ENCODE assay signal across 23 mouse cellular contexts in the genomic region with DNA sequence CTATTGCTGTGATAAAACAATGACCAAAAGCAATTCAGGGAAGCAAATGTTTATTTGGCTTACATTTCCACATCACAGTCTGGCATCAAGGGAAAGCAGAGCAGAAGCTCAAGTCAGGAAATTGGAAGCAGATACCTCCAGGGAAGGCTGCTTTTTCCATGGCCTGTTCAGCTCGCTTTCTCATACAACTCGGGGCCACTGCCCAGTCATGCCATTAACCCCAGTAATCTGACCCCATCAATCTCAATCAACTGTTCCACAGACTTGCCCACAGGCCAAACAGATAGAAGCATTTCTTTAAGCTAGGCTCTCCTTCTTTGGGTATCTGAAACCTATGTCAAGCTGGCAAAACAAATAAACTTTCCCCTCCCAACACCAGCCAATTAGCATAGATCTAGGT. TPM values are rescaled to one million over a fixed set of nuclear protein-coding genes. Genes with fewer than 3 reads are reported as not detected.
DNase-seq lines count a peak whose midpoint lies in the region; ATAC-seq and TF ChIP-seq lines count a peak whose summit lies in the region.
"Had no signal": no experiment of that assay in that cellular context is flagged by ENCODE, and none has a peak within 500 bp of the region (broad histone marks: within the 10 kb centered on the region; RNA-seq: fewer than 3 reads in every experiment).

No protein-coding gene starts in this region.

- no peaks in the 10 kb centered on the region for H3K36me3 ChIP-seq in kidney, embryonic 15.5 days
- no peaks in the 10 kb centered on the region for H3K36me3 ChIP-seq in kidney, adult 2 months (ENCODE audit: control insufficient read depth, insufficient read depth, low read length)
- no peaks in the 10 kb centered on the region for H3K36me3 ChIP-seq in embryonic facial prominence, embryonic 11.5 days (replicated peaks; ENCODE audit: control insufficient read depth, insufficient read depth, low read depth, low read length)
- H3K36me3 ChIP-seq in forebrain, embryonic 14.5 days (ENCODE audit: control insufficient read depth, insufficient read depth, low read length) = no peaks in the 10 kb centered on the region
- H3K36me3 ChIP-seq: hindbrain, embryonic 12.5 days; intestine, embryonic 15.5 days had no signal

- H3K9me3 ChIP-seq in kidney, embryonic 15.5 days (replicated peaks) = no peaks in the 10 kb centered on the region
- H3K9me3 ChIP-seq in embryonic facial prominence, embryonic 11.5 days (replicated peaks; ENCODE audit: control insufficient read depth, low read length) = no peaks in the 10 kb centered on the region
- no peaks in the 10 kb centered on the region for H3K9me3 ChIP-seq in forebrain, embryonic 14.5 days (replicated peaks; ENCODE audit: control insufficient read depth, low read length)
- H3K9me3 ChIP-seq: forebrain, embryonic 13.5 days; hindbrain, embryonic 12.5 days; intestine, embryonic 15.5 days had no signal

- no peak overlapping the region for H3K4me3 ChIP-seq in kidney, embryonic 15.5 days (replicated peaks)
- no peak overlapping the region for H3K4me3 ChIP-seq in kidney, adult 2 months (ENCODE audit: insufficient read depth, low read depth, low read length)
- H3K4me3 ChIP-seq in embryonic facial prominence, embryonic 11.5 days (ENCODE audit: low read depth, low read length) = no peak overlapping the region
- no peak overlapping the region for H3K4me3 ChIP-seq in forebrain, embryonic 14.5 days (ENCODE audit: low read depth, low read length)
- H3K4me3 ChIP-seq: forebrain, embryonic 13.5 days; heart, adult 2 months; hindbrain, embryonic 12.5 days; intestine, embryonic 15.5 days had no signal

- TF ChIP-seq POLR2A in kidney, adult 2 months (IDR thresholded peaks at IDR 0.05; ENCODE audit: low read depth, low read length) = no peak

- H3K27me3 ChIP-seq in kidney, embryonic 15.5 days = no peaks in the 10 kb centered on the region
- no peaks in the 10 kb centered on the region for H3K27me3 ChIP-seq in kidney, adult 2 months (replicated peaks; ENCODE audit: control insufficient read depth, insufficient read depth, low read length)
- no peaks in the 10 kb centered on the region for H3K27me3 ChIP-seq in embryonic facial prominence, embryonic 11.5 days (ENCODE audit: control insufficient read depth, insufficient read depth, low read length)
- no peaks in the 10 kb centered on the region for H3K27me3 ChIP-seq in forebrain, embryonic 14.5 days (replicated peaks; ENCODE audit: control insufficient read depth, insufficient read depth, low read length)
- H3K27me3 ChIP-seq: forebrain, embryonic 13.5 days; hindbrain, embryonic 12.5 days; intestine, embryonic 15.5 days had no signal

- ATAC-seq in kidney, embryonic 15.5 days (replicated peaks; ENCODE audit: low FRiP score) = 0 out of 2 replicates have a peak, but pooled peaks have one; percentile 58
- ATAC-seq in embryonic facial prominence, embryonic 11.5 days (replicated peaks; ENCODE audit: insufficient number of reproducible peaks, low FRiP score, low TSS enrichment, low read depth) = 0 out of 2 replicates have a peak, but pooled peaks have one; percentile 44
- ATAC-seq in forebrain, embryonic 14.5 days = no peak
- ATAC-seq: forebrain, embryonic 13.5 days; intestine, embryonic 15.5 days had no signal

- no peak for TF ChIP-seq CTCF in kidney, adult 2 months (conservative IDR thresholded peaks at IDR 0.05; ENCODE audit: insufficient read depth, insufficient read length, low read depth, low read length)

- DNase-seq in kidney, adult 2 months = no peak
- DNase-seq in embryo, embryonic 10.5 days (ENCODE audit: low spot score) = peak; percentile 71
- DNase-seq in embryonic facial prominence, embryonic 11.5 days (ENCODE audit: low spot score) = peak; percentile 61
- no peak for DNase-seq in forebrain, embryonic 14.5 days (ENCODE audit: low spot score)
- no peak for DNase-seq in cerebellum, adult 8-10 months
- DNase-seq: adrenal gland, postnatal 10 days; cerebellum, adult 11 months; cerebellum, adult 9-10 months; cerebellum, postnatal 25 days; gastrocnemius, postnatal 14 days; heart, adult 2 months; kidney, adult 18-20 months had no signal

- no peak overlapping the region for H3K27ac ChIP-seq in kidney, embryonic 15.5 days
- no peak overlapping the region for H3K27ac ChIP-seq in kidney, adult 2 months (ENCODE audit: insufficient read depth, low read depth, low read length)
- H3K27ac ChIP-seq in embryonic facial prominence, embryonic 11.5 days (replicated peaks; ENCODE audit: low read depth, low read length) = no peak overlapping the region
- no peak overlapping the region for H3K27ac ChIP-seq in forebrain, embryonic 14.5 days (ENCODE audit: low read depth, low read length)
- H3K27ac ChIP-seq: forebrain, embryonic 13.5 days; heart, adult 2 months; hindbrain, embryonic 12.5 days; intestine, embryonic 15.5 days had no signal

- WGBS in kidney, embryonic 15.5 days = 3% methylated on average over 2 of the region's 2 CpGs
- 17% methylated on average over 2 of the region's 2 CpGs for WGBS in kidney, adult 2 months
- WGBS in embryonic facial prominence, embryonic 11.5 days = 16% methylated on average over 2 of the region's 2 CpGs
- WGBS in forebrain, embryonic 14.5 days = 84% methylated on average over 2 of the region's 2 CpGs

- no peak overlapping the region for H3K9ac ChIP-seq in kidney, embryonic 15.5 days
- H3K9ac ChIP-seq in embryonic facial prominence, embryonic 11.5 days (replicated peaks; ENCODE audit: low read length) = no peak overlapping the region
- H3K9ac ChIP-seq in forebrain, embryonic 14.5 days (ENCODE audit: low read length) = no peak overlapping the region
- H3K9ac ChIP-seq: forebrain, embryonic 13.5 days; hindbrain, embryonic 12.5 days; intestine, embryonic 15.5 days had no signal

- H3K4me2 ChIP-seq in kidney, embryonic 15.5 days = no peak overlapping the region
- no peak overlapping the region for H3K4me2 ChIP-seq in embryonic facial prominence, embryonic 11.5 days (ENCODE audit: low read depth, low read length)
- no peak overlapping the region for H3K4me2 ChIP-seq in forebrain, embryonic 14.5 days (ENCODE audit: low read length)
- H3K4me2 ChIP-seq: forebrain, embryonic 13.5 days; heart, embryonic 11.5 days; hindbrain, embryonic 12.5 days; intestine, embryonic 15.5 days had no signal

- H3K4me1 ChIP-seq in kidney, embryonic 15.5 days = no peaks in the 10 kb centered on the region
- H3K4me1 ChIP-seq in kidney, adult 2 months (ENCODE audit: control insufficient read depth, insufficient read depth, low read length) = no peaks in the 10 kb centered on the region
- no peaks in the 10 kb centered on the region for H3K4me1 ChIP-seq in embryonic facial prominence, embryonic 11.5 days (ENCODE audit: control insufficient read depth, insufficient read depth, low read length)
- H3K4me1 ChIP-seq in forebrain, embryonic 14.5 days (ENCODE audit: control insufficient read depth, insufficient read depth, low read length) = no peaks in the 10 kb centered on the region
- H3K4me1 ChIP-seq: forebrain, embryonic 13.5 days; hindbrain, embryonic 12.5 days; intestine, embryonic 15.5 days had no signal

RNA-seq across cellular contexts. Expression of a gene that starts 55.7 kb away (rescaled TPM):
- polyA plus RNA-seq in kidney, embryonic 15.5 days (2015; fragmentation: Nextera tagmentation; extraction: Ambion mirVana) = not detected in 2 replicates
- polyA plus RNA-seq in kidney, adult 2 months (2012; rRNA removed) = not detected in 2 replicates
- polyA plus RNA-seq in embryonic facial prominence, embryonic 11.5 days (2014; fragmentation: Nextera tagmentation; extraction: Ambion mirVana) = not detected in 2 replicates
- not detected in 2 replicates for polyA plus RNA-seq in forebrain, embryonic 14.5 days (2014; fragmentation: Nextera tagmentation; extraction: Ambion mirVana)
- polyA plus RNA-seq: brain, embryonic 14.5 days; cortical plate, adult 2 months; embryonic facial prominence, embryonic 14.5 days; forebrain, embryonic 13.5 days; frontal cortex, adult 2 months; gonadal fat pad, adult 2 months; heart, adult 2 months; heart, embryonic 11.5 days; heart, embryonic 16.5 days; hindbrain, embryonic 12.5 days; intestine, embryonic 15.5 days had no signal

Comparison
In these comparisons a context has a peak if more than half of its experiments do, and no peak if none do; other contexts are left out.
1. DNase-seq: peak in embryo, embryonic 10.5 days (single experiment) and embryonic facial prominence, embryonic 11.5 days (single experiment); none in kidney, adult 2 months (single experiment), forebrain, embryonic 14.5 days (single experiment) and cerebellum, adult 8-10 months (single experiment).